Mouse (Mus musculus): Measurements from ENCODE around the gene Psmd11. TPM values are rescaled to one million over a fixed set of nuclear protein-coding genes. Genes with fewer than 3 reads are reported as not detected.

Psmd11 gene
- polyA plus RNA-seq (2014; fragmentation: Illumina TruSeq; extraction: RNeasy Lipid Tissue Mini Kit (QIAGEN cat#74804); ENCODE audit: low read depth, low replicate concordance), result 161 TPM

GRCm38 (mm10) chr11:80428381-80429008 is at the start of gene Psmd11:
TSS of gene Psmd11 (plus strand) at chr11:80428615.

GRCm38 (mm10) chr11:80383019-80383625 is 45.3 kb upstream of the Psmd11 start, which contains the start of gene Zfp207:
TSS of gene Zfp207 (plus strand) at chr11:80383279.

GRCm38 (mm10) chr11:80476222-80477189 is 48.1 kb downstream of the Psmd11 start, which contains the start of gene Cdk5r1:
TSS of gene Cdk5r1 (plus strand) at chr11:80477023.

Other genes with a start within 250 kb of the Psmd11 start
- 3.6 TPM for gene Rnf135, start 244.8 kb upstream of the Psmd11 start, polyA plus RNA-seq (2014; fragmentation: Illumina TruSeq; extraction: RNeasy Lipid Tissue Mini Kit (QIAGEN cat#74804); ENCODE audit: low read depth, low replicate concordance)
- gene Rhot1, start 219.6 kb upstream of the Psmd11 start, polyA plus RNA-seq (2014; fragmentation: Illumina TruSeq; extraction: RNeasy Lipid Tissue Mini Kit (QIAGEN cat#74804); ENCODE audit: low read depth, low replicate concordance), result 156 TPM
- gene Rhbdl3, start 127.7 kb upstream of the Psmd11 start, polyA plus RNA-seq (2014; fragmentation: Illumina TruSeq; extraction: RNeasy Lipid Tissue Mini Kit (QIAGEN cat#74804); ENCODE audit: low read depth, low replicate concordance), result 0.18 TPM
- gene 5730455P16Rik, start 50.6 kb upstream of the Psmd11 start, polyA plus RNA-seq (2014; fragmentation: Illumina TruSeq; extraction: RNeasy Lipid Tissue Mini Kit (QIAGEN cat#74804); ENCODE audit: low read depth, low replicate concordance), result 11.5 TPM
- gene Zfp207, start 45.3 kb upstream of the Psmd11 start, polyA plus RNA-seq (2014; fragmentation: Illumina TruSeq; extraction: RNeasy Lipid Tissue Mini Kit (QIAGEN cat#74804); ENCODE audit: low read depth, low replicate concordance), result 186 TPM
- 0.63 TPM for gene Cdk5r1, start 48.4 kb downstream of the Psmd11 start, polyA plus RNA-seq (2014; fragmentation: Illumina TruSeq; extraction: RNeasy Lipid Tissue Mini Kit (QIAGEN cat#74804); ENCODE audit: low read depth, low replicate concordance)

Data from testis, adult 10 weeks (tissue).